Mouse (Mus musculus) neural tube, embryonic 12.5 days (tissue): ENCODE measurements around the gene Ms4a7. TPM values are rescaled to one million over a fixed set of nuclear protein-coding genes. Genes with fewer than 3 reads are reported as not detected.

Experiments
- ATAC-seq: fragments of 200-750 bp; cut with Nextera tagmentation; 2 replicates; pipeline ENCODE4 v1.8.0; 2017; ENCODE audit warnings: low read depth, mild to moderate bottlenecking, moderate TSS enrichment, moderate library complexity; ENCODE audit not compliant: low FRiP score
- H3K27ac ChIP-seq: fragments of 300-500 bp; sonication (generic); 2 replicates; pipeline ENCODE4 v1.5.1; 2016
- H3K27me3 ChIP-seq: fragments of 300-500 bp; sonication (generic); replicated peaks from 2 replicates; pipeline ENCODE4 v1.6.1; 2016; ENCODE audit warnings: mild to moderate bottlenecking
- H3K36me3 ChIP-seq: fragments of 300-500 bp; sonication (generic); 2 replicates; pipeline ENCODE4 v1.6.1; 2016; ENCODE audit warnings: mild to moderate bottlenecking
- H3K4me1 ChIP-seq: fragments of 300-500 bp; sonication (generic); 2 replicates; pipeline ENCODE4 v1.6.1; 2016
- H3K4me2 ChIP-seq: fragments of 300-500 bp; sonication (generic); replicated peaks from 2 replicates; pipeline ENCODE4 v1.6.1; 2016; ENCODE audit warnings: mild to moderate bottlenecking
- H3K4me3 ChIP-seq: fragments of 300-500 bp; sonication (generic); 2 replicates; pipeline ENCODE4 v1.5.1; 2016
- H3K9ac ChIP-seq: fragments of 300-500 bp; sonication (generic); 2 replicates; pipeline ENCODE4 v1.6.1; 2016; ENCODE audit warnings: mild to moderate bottlenecking
- H3K9me3 ChIP-seq: fragments of 300-500 bp; sonication (generic); 2 replicates; pipeline ENCODE4 v1.6.1; 2016; ENCODE audit warnings: mild to moderate bottlenecking
- WGBS: fragments of 180-500 bp; shearing (Covaris S2); methylation state at CpG from one replicate; pipeline ENCODE4 v1.1.7; 2016; 5-methylcytosine and 5-hydroxymethylcytosine counted together
- polyA plus RNA-seq: library from polyadenylated mRNA; unstranded; fragments of >200 nt; fragmentation: Nextera tagmentation; extraction: Ambion mirVana; gene quantifications from 2 replicates; pipeline ENCODE4 v1.2.1, GENCODE M21; 2016

The Ms4a7 gene
- polyA plus RNA-seq = 1.8 and 2.1 TPM in 2 replicates

- Histone ChIP-seq H3K27ac (no peak within 1 kb of the TSS), H3K36me3 (no peaks in the 10 kb centered on the region), H3K9ac (no peak within 1 kb of the TSS), H3K27me3 (no peaks in the 10 kb centered on the region), H3K4me3 (no peak within 1 kb of the TSS), H3K9me3 (no peaks in the 10 kb centered on the region), H3K4me2 (no peak within 1 kb of the TSS), H3K4me1 (no peaks in the 10 kb centered on the region)
- ATAC-seq = no peak
- 87% methylated on average over 6 of the region's 6 CpGs for WGBS
Measured at GRCm38 (mm10) chr19:11335932-11336331, at the start of gene Ms4a7. TSS of gene Ms4a7 (minus strand) at chr19:11336146.

DNA sequence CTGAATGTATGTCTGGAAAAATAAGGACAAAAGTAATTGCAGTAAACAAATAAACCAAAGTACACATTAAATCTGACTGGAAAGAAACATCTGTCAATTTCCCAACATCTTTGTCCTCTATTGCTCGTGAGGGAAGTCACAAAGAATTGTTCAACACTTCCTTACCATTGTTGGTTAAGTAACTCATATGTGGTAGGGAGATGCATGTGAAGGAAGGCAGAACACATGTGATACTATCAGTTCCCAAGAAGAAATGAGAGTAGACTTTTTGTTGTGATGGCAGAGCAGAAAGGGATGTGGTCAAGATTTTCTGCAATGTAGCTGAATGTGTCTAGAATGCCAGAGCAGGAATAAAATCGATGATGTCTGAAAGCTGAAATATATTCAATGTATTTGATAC lies 40.5 kb upstream of the Ms4a7 start:
- WGBS = 83% methylated on average over 2 of the region's 2 CpGs
- no peak overlapping the region for H3K4me2 ChIP-seq

DNA sequence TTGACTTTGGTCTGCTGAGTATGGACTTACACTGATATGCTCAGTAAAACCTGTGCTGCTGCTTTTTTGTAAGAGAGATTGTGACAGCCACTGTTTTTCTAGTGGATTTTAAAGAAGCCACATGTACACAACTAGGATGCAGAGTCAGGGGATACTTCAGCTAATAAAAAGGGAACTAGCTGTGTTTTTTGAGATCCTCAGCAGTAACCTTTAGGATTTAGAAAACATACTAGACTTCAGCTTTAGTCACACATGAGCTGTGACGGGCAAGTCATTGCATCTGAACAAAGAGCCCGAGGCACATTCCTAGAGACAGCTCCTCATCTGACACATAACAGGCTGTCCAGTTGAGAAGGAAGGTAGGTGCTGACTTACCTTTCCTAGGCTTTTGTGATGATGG lies 39.3 kb upstream of the Ms4a7 start, which contains the start of gene Ms4a4a:
TSS of gene Ms4a4a (plus strand) at position 251 of the 400 bp plus-strand sequence.
- no peak within 1 kb of the TSS for H3K27ac ChIP-seq
- no peak for ATAC-seq
- no peak within 1 kb of the TSS for H3K4me3 ChIP-seq
- no peaks in the 10 kb centered on the region for H3K36me3 ChIP-seq
- H3K4me2 ChIP-seq = no peak within 1 kb of the TSS
- no peaks in the 10 kb centered on the region for H3K9me3 ChIP-seq
- H3K9ac ChIP-seq = no peak within 1 kb of the TSS
- H3K4me1 ChIP-seq = no peaks in the 10 kb centered on the region
- WGBS = 85% methylated on average over 2 of the region's 2 CpGs
- H3K27me3 ChIP-seq = no peaks in the 10 kb centered on the region

More for the DNA sequence above, 40.5 kb upstream of the Ms4a7 start:
- no peak overlapping the region for H3K27ac ChIP-seq
- H3K27me3 ChIP-seq = no peaks in the 10 kb centered on the region
- H3K4me3 ChIP-seq = no peak overlapping the region
- no peaks in the 10 kb centered on the region for H3K9me3 ChIP-seq
- no peak overlapping the region for H3K9ac ChIP-seq
- no peaks in the 10 kb centered on the region for H3K36me3 ChIP-seq
- no peak for ATAC-seq
- no peaks in the 10 kb centered on the region for H3K4me1 ChIP-seq

GRCm38 (mm10) chr19:11371181-11371580 lies 35.2 kb upstream of the Ms4a7 start:
- Histone ChIP-seq H3K27ac (no peak overlapping the region), H3K36me3 (no peaks in the 10 kb centered on the region), H3K27me3 (no peaks in the 10 kb centered on the region), H3K9ac (no peak overlapping the region), H3K4me1 (no peaks in the 10 kb centered on the region), H3K9me3 (no peaks in the 10 kb centered on the region), H3K4me2 (no peak overlapping the region), H3K4me3 (no peak overlapping the region)
- ATAC-seq = no peak

DNA sequence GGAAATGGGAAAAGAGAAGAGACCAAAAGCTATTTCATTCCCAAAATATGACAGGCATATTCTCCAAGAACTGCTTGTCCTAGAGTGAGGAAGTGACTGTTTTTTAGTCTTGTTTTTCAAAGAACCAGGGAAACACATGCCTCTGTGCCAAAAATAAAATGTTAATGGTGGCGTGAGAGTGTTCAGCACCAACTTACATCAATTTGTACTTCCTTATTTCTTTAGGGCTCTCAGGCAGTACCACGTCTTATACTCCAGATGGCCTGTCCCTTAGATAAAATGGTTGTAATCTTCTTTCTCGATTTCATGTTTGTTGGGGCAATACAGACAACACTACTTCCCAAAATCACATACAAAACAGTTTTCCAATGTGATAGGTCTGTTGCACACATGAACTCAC lies 32.4 kb upstream of the Ms4a7 start:
- Histone ChIP-seq H3K27me3 (no peaks in the 10 kb centered on the region), H3K36me3 (no peaks in the 10 kb centered on the region), H3K27ac (no peak overlapping the region), H3K9me3 (no peaks in the 10 kb centered on the region), H3K4me2 (no peak overlapping the region), H3K4me1 (no peaks in the 10 kb centered on the region), H3K4me3 (no peak overlapping the region), H3K9ac (no peak overlapping the region)
- no peak for ATAC-seq
- WGBS = 85% methylated on average over 3 of the region's 3 CpGs

DNA sequence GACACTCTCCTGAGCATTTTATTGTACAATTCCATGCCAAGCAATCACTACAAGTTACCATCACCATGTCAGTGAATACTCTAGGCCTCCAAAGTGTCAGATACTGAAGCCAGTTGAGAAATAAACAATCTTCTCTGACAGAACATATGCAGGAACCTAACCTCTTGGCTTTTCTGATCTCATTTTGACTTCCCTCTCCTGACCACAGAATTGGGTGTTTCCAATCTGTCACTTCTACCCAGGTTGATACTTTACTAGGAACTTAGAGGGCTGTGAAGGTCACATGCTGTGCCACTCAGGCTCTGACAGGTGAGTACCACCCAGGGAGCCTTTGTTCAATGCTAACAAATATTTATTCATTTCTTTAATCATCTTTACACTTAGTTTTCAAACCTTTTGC lies 26.1 kb upstream of the Ms4a7 start:
- no peak overlapping the region for H3K4me2 ChIP-seq
- no peak overlapping the region for H3K27ac ChIP-seq
- no peak for ATAC-seq
- no peaks in the 10 kb centered on the region for H3K4me1 ChIP-seq
- H3K4me3 ChIP-seq = no peak overlapping the region
- H3K27me3 ChIP-seq = no peaks in the 10 kb centered on the region
- no peaks in the 10 kb centered on the region for H3K9me3 ChIP-seq
- no peak overlapping the region for H3K9ac ChIP-seq
- H3K36me3 ChIP-seq = no peaks in the 10 kb centered on the region

- WGBS = 73% methylated on average over 3 of the region's 3 CpGs
- Histone ChIP-seq H3K27me3 (no peaks in the 10 kb centered on the region), H3K4me3 (no peak overlapping the region), H3K9ac (no peak overlapping the region), H3K9me3 (no peaks in the 10 kb centered on the region), H3K4me1 (no peaks in the 10 kb centered on the region), H3K36me3 (no peaks in the 10 kb centered on the region), H3K27ac (no peak overlapping the region), H3K4me2 (no peak overlapping the region)
- no peak for ATAC-seq
Measured at GRCm38 (mm10) chr19:11360106-11360505, 24.2 kb upstream of the Ms4a7 start.

DNA sequence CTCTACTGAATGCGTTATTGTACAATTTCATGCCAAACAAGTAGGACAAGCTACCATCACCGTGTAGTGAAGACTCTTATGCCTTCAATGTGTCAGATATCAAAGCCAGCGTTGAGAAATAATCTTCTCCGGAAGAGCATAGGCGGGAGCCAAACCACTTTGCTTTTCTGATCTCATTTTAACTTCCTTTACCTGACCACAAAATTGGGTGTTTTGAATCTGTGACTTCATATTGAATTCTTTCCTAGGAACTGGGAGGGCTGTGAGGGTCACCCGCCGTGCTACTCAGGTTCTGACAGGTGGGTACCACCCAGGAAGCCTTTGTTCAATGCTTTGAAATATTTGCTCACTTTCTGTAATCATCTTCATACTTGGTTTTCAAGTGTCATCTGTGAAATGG lies 19.8 kb upstream of the Ms4a7 start:
- H3K4me1 ChIP-seq = no peaks in the 10 kb centered on the region
- no peak overlapping the region for H3K4me2 ChIP-seq
- no peak overlapping the region for H3K4me3 ChIP-seq
- H3K9me3 ChIP-seq = no peaks in the 10 kb centered on the region
- 91% methylated on average over 7 of the region's 7 CpGs for WGBS
- ATAC-seq = no peak
- H3K27me3 ChIP-seq = no peaks in the 10 kb centered on the region
- no peak overlapping the region for H3K9ac ChIP-seq
- no peaks in the 10 kb centered on the region for H3K36me3 ChIP-seq
- no peak overlapping the region for H3K27ac ChIP-seq

DNA sequence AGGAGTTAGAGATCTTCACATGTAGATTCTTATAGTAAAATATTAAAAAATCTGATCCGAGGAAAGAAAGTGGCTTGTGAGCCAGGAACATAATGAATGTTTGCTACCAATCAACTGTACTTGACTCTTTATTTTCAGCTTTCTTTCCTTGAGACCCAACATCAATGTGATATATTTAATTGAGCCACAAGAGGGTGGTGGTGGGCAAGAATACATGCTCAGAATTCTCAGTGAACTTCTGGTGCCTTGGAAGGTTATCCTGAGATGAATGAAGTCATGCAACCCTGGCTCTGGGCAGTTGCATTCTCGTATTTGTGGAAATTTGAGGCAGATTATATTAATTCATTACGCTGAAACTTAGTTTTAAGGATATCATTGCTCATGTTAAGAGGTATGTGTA lies 15.9 kb upstream of the Ms4a7 start:
- 58% methylated on average over 3 of the region's 3 CpGs for WGBS
- no peak for ATAC-seq
- no peaks in the 10 kb centered on the region for H3K36me3 ChIP-seq

DNA sequence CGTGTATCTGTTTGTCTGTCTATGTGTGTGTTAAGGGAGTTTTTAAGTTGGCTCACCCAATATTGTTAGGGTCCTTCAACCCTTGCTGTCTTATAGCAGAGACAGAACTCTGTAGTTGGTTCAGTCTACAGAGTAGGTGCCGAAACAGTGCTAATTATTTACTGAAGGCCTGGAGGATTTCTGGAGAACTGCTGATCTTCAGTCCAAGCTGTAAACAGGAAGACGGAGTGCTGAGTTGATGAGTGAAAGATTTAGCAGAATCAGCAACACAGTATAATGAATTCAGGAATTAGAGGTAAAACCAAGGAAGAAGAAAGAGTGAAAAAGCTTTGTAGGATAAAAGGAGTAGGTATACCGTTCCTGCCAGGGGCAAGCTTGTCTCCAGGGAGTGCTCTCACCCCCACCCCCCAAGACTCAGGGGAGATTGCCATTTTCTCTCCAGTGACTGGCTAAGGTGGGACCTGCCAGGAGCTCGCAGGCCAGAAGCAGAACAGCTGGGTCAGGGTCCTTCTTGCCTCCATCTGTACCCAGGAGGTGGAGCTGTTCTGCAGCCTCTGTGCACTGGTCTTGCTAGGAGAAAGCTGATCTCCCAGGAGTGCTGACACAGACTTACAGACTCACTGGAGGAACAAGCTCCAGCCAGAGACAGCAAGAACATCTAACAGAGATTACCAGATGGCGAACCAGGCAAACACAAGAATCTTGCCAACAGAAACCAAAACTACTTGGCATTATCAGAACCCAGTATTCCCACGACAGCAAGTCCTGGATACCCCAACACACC lies 13.9 kb upstream of the Ms4a7 start:
- ATAC-seq = no peak
- WGBS = 66% methylated on average over 7 of the region's 7 CpGs
- Histone ChIP-seq H3K4me1 (no peaks in the 10 kb centered on the region), H3K27ac (no peak overlapping the region), H3K9me3 (no peaks in the 10 kb centered on the region), H3K4me2 (no peak overlapping the region), H3K36me3 (no peaks in the 10 kb centered on the region), H3K4me3 (no peak overlapping the region), H3K27me3 (no peaks in the 10 kb centered on the region), H3K9ac (no peak overlapping the region)

More for the DNA sequence above, 15.9 kb upstream of the Ms4a7 start:
- H3K4me3 ChIP-seq = no peak overlapping the region
- H3K27ac ChIP-seq = no peak overlapping the region
- H3K27me3 ChIP-seq = no peaks in the 10 kb centered on the region
- no peaks in the 10 kb centered on the region for H3K4me1 ChIP-seq
- H3K4me2 ChIP-seq = no peak overlapping the region
- H3K9me3 ChIP-seq = no peaks in the 10 kb centered on the region
- H3K9ac ChIP-seq = no peak overlapping the region

GRCm38 (mm10) chr19:11343992-11344391 lies 8.0 kb upstream of the Ms4a7 start:
- no peaks in the 10 kb centered on the region for H3K4me1 ChIP-seq
- H3K4me2 ChIP-seq = no peak overlapping the region
- no peak overlapping the region for H3K27ac ChIP-seq
- ATAC-seq = no peak
- H3K4me3 ChIP-seq = no peak overlapping the region
- no peaks in the 10 kb centered on the region for H3K9me3 ChIP-seq
- H3K9ac ChIP-seq = no peak overlapping the region
- H3K27me3 ChIP-seq = no peaks in the 10 kb centered on the region
- H3K36me3 ChIP-seq = no peaks in the 10 kb centered on the region

DNA sequence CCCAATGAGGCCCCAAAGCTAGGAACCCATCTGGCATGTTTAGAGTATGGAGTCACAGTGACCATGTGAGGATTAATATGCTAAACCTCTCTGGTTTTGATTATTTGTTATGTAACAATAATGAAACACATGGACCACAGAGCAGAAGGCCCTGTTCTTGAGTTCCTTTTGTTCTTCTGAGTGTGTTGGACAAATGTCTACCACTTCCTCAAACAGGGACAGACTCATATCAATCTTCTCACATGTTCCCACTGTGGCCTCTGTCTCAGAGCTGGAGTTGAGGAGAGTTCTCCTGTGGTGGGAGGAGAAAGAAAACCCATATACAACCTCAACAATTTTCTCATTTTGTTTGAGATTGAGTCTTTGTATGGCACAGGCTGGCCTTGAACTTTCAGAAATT lies 7.2 kb upstream of the Ms4a7 start:
- no peaks in the 10 kb centered on the region for H3K4me1 ChIP-seq
- no peak for ATAC-seq
- H3K9ac ChIP-seq = no peak overlapping the region
- no peak overlapping the region for H3K4me2 ChIP-seq
- H3K4me3 ChIP-seq = no peak overlapping the region
- H3K9me3 ChIP-seq = no peaks in the 10 kb centered on the region
- H3K27ac ChIP-seq = no peak overlapping the region
- no peaks in the 10 kb centered on the region for H3K27me3 ChIP-seq
- H3K36me3 ChIP-seq = no peaks in the 10 kb centered on the region

DNA sequence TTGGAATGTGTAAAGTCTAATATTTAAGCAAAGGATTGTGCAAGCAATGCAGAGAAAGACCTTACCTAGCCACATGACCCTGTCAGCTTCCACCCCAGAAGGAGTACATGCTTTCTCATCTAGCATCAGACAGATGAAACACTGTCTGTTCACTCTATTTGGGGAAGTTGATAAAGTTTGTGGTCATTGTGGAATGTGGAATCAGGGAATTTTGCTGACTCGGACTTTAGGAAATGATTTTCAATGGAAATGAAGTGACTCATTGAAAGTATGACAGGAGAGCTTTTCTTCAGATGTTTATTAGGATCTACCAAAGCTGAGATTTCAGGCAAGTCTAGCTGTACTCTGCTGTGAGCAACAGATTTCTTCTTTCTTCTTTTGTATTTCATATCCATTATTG lies 14.8 kb downstream of the Ms4a7 start:
- Histone ChIP-seq H3K9ac (no peak overlapping the region), H3K4me1 (no peaks in the 10 kb centered on the region), H3K27ac (no peak overlapping the region), H3K4me2 (no peak overlapping the region), H3K9me3 (no peaks in the 10 kb centered on the region), H3K4me3 (no peak overlapping the region), H3K36me3 (no peaks in the 10 kb centered on the region), H3K27me3 (no peaks in the 10 kb centered on the region)
- no peak for ATAC-seq
- WGBS = 82% methylated on average over 1 of the region's 1 CpGs
